Mouse (Mus musculus): ENCODE measurements around the gene Gm5767.

DNA sequence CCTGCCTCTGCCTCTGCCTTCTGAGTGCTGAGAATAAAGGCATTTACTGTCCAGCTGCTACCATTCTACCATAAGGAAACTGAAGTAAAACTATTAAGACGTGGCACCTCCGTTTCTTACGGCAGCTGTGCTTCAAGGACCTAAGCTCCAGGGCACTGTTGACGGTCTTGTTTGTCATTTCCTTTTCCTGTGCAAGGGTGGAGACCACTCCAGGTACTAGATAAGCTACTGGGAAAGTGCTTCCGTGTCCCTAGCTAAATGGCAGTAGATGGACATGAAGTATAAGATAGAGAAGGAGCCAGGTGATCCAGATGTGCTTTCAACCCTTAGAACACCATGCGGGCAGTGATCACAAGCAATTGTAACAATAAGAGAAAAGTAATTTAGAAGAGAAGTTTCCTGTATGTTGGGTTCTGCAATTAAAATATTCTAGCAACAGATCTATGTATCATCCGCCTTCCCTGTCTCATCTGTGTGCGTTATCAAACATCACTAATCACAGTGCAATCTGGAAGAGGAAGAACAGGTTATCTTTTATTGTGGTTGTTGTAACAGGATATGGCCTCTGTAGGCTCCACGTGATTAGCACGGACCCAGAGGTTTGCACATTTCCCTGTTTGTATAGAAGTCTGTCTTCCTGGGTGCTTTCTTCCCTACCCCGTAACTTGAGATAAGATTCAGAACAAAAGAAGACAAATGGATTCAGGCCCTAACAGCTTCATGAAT lies 40.9 kb upstream of the Gm5767 start:
- no peak for TF ChIP-seq MAFK (IDR thresholded peaks at IDR 0.05; ENCODE audit: insufficient read depth, low read depth, low read length)
- TF ChIP-seq ZNF384 (IDR thresholded peaks at IDR 0.05; ENCODE audit: low read depth, low read length), result no peak
- TF ChIP-seq CHD2 (IDR thresholded peaks at IDR 0.05; ENCODE audit: low read depth, low read length), result no peak
- no peak for TF ChIP-seq ZC3H11A (IDR thresholded peaks at IDR 0.05; ENCODE audit: borderline replicate concordance, low read depth, low read length)
